Mouse (Mus musculus): ENCODE data around the gene Myo18b. TPM values are rescaled to one million over a fixed set of nuclear protein-coding genes. Genes with fewer than 3 reads are reported as not detected.

Myo18b gene
- polyA plus RNA-seq, 1 experiment from 2014 or later = 0.66 TPM

- 85% methylated on average over 5 of the region's 5 CpGs for WGBS
These were observed 221.4 kb downstream of the Myo18b start for GRCm38 (mm10) chr5:112674806-112675205.

GRCm38 (mm10) chr5:112672457-112672856, 223.7 kb downstream of the Myo18b start:
- 55% methylated on average over 7 of the region's 7 CpGs for WGBS
- H3K36me3 ChIP-seq (ENCODE audit: control insufficient read depth, insufficient read depth, low read length) = no peaks in the 10 kb centered on the region
- H3K27ac ChIP-seq (ENCODE audit: low read depth, low read length) = no peak overlapping the region
- no peaks in the 10 kb centered on the region for H3K27me3 ChIP-seq (ENCODE audit: control insufficient read depth, insufficient read depth, low read length)
- H3K4me3 ChIP-seq (ENCODE audit: low read depth, low read length) = no peak overlapping the region
- no peaks in the 10 kb centered on the region for H3K4me1 ChIP-seq (ENCODE audit: control insufficient read depth, insufficient read depth, low read length)
- H3K9ac ChIP-seq (ENCODE audit: low read length) = no peak overlapping the region
- H3K4me2 ChIP-seq (ENCODE audit: low read depth) = no peak overlapping the region
- no peaks in the 10 kb centered on the region for H3K9me3 ChIP-seq (ENCODE audit: control insufficient read depth, low read length)
- ATAC-seq (ENCODE audit: insufficient read depth, low FRiP score, low TSS enrichment) = no peak
- DNase-seq (ENCODE audit: low spot score) = no peak

More at GRCm38 (mm10) chr5:112674806-112675205, 221.4 kb downstream of the Myo18b start:
- ATAC-seq (ENCODE audit: insufficient read depth, low FRiP score, low TSS enrichment) (no peak), DNase-seq (ENCODE audit: low spot score) (no peak)
- H3K4me1 ChIP-seq (ENCODE audit: control insufficient read depth, insufficient read depth, low read length) = no peaks in the 10 kb centered on the region
- no peaks in the 10 kb centered on the region for H3K27me3 ChIP-seq (ENCODE audit: control insufficient read depth, insufficient read depth, low read length)
- no peaks in the 10 kb centered on the region for H3K36me3 ChIP-seq (ENCODE audit: control insufficient read depth, insufficient read depth, low read length)
- H3K9ac ChIP-seq (ENCODE audit: low read length) = no peak overlapping the region
- no peaks in the 10 kb centered on the region for H3K9me3 ChIP-seq (ENCODE audit: control insufficient read depth, low read length)
- no peak overlapping the region for H3K4me3 ChIP-seq (ENCODE audit: low read depth, low read length)
- no peak overlapping the region for H3K4me2 ChIP-seq (ENCODE audit: low read depth)
- H3K27ac ChIP-seq (ENCODE audit: low read depth, low read length) = no peak overlapping the region

- H3K9ac ChIP-seq (ENCODE audit: low read length) = no peak overlapping the region
- ATAC-seq (ENCODE audit: insufficient read depth, low FRiP score, low TSS enrichment) = no peak
These were observed 224.2 kb downstream of the Myo18b start for GRCm38 (mm10) chr5:112671961-112672360.

GRCm38 (mm10) chr5:112667153-112667552, 229.0 kb downstream of the Myo18b start:
- H3K36me3 ChIP-seq (ENCODE audit: control insufficient read depth, insufficient read depth, low read length) = no peaks in the 10 kb centered on the region
- DNase-seq (ENCODE audit: low spot score) (no peak), ATAC-seq (ENCODE audit: insufficient read depth, low FRiP score, low TSS enrichment) (no peak)
- H3K9me3 ChIP-seq (ENCODE audit: control insufficient read depth, low read length) = no peaks in the 10 kb centered on the region
- H3K9ac ChIP-seq (ENCODE audit: low read length) = no peak overlapping the region
- H3K4me2 ChIP-seq (ENCODE audit: low read depth) = no peak overlapping the region
- H3K27me3 ChIP-seq (ENCODE audit: control insufficient read depth, insufficient read depth, low read length) = no peaks in the 10 kb centered on the region
- 76% methylated on average over 8 of the region's 8 CpGs for WGBS
- H3K4me3 ChIP-seq (ENCODE audit: low read depth, low read length) = no peak overlapping the region
- H3K27ac ChIP-seq (ENCODE audit: low read depth, low read length) = no peak overlapping the region
- H3K4me1 ChIP-seq (ENCODE audit: control insufficient read depth, insufficient read depth, low read length) = no peaks in the 10 kb centered on the region

More at GRCm38 (mm10) chr5:112671961-112672360, 224.2 kb downstream of the Myo18b start:
- no peak overlapping the region for H3K4me3 ChIP-seq (ENCODE audit: low read depth, low read length)
- no peaks in the 10 kb centered on the region for H3K4me1 ChIP-seq (ENCODE audit: control insufficient read depth, insufficient read depth, low read length)
- H3K36me3 ChIP-seq (ENCODE audit: control insufficient read depth, insufficient read depth, low read length) = no peaks in the 10 kb centered on the region
- no peaks in the 10 kb centered on the region for H3K9me3 ChIP-seq (ENCODE audit: control insufficient read depth, low read length)
- H3K27ac ChIP-seq (ENCODE audit: low read depth, low read length) = no peak overlapping the region
- DNase-seq (ENCODE audit: low spot score) = no peak
- H3K27me3 ChIP-seq (ENCODE audit: control insufficient read depth, insufficient read depth, low read length) = no peaks in the 10 kb centered on the region
- H3K4me2 ChIP-seq (ENCODE audit: low read depth) = no peak overlapping the region
- WGBS = 42% methylated on average over 2 of the region's 2 CpGs

GRCm38 (mm10) chr5:112665661-112666060, 230.5 kb downstream of the Myo18b start:
- ATAC-seq (ENCODE audit: insufficient read depth, low FRiP score, low TSS enrichment) = no peak

GRCm38 (mm10) chr5:112663701-112664100, 232.5 kb downstream of the Myo18b start:
- ATAC-seq (ENCODE audit: insufficient read depth, low FRiP score, low TSS enrichment) (no peak), DNase-seq (ENCODE audit: low spot score) (no peak)
- 7% methylated on average over 1 of the region's 1 CpGs for WGBS
- Histone ChIP-seq H3K4me2 (ENCODE audit: low read depth) (no peak overlapping the region), H3K9ac (ENCODE audit: low read length) (no peak overlapping the region), H3K9me3 (ENCODE audit: control insufficient read depth, low read length) (no peaks in the 10 kb centered on the region), H3K36me3 (ENCODE audit: control insufficient read depth, insufficient read depth, low read length) (no peaks in the 10 kb centered on the region), H3K4me1 (ENCODE audit: control insufficient read depth, insufficient read depth, low read length) (no peaks in the 10 kb centered on the region), H3K27me3 (ENCODE audit: control insufficient read depth, insufficient read depth, low read length) (no peaks in the 10 kb centered on the region), H3K4me3 (ENCODE audit: low read depth, low read length) (no peak overlapping the region), H3K27ac (ENCODE audit: low read depth, low read length) (no peak overlapping the region)

More at GRCm38 (mm10) chr5:112665661-112666060, 230.5 kb downstream of the Myo18b start:
- Histone ChIP-seq H3K27me3 (ENCODE audit: control insufficient read depth, insufficient read depth, low read length) (no peaks in the 10 kb centered on the region), H3K36me3 (ENCODE audit: control insufficient read depth, insufficient read depth, low read length) (no peaks in the 10 kb centered on the region), H3K9ac (ENCODE audit: low read length) (no peak overlapping the region), H3K4me2 (ENCODE audit: low read depth) (no peak overlapping the region), H3K4me1 (ENCODE audit: control insufficient read depth, insufficient read depth, low read length) (no peaks in the 10 kb centered on the region), H3K27ac (ENCODE audit: low read depth, low read length) (no peak overlapping the region), H3K9me3 (ENCODE audit: control insufficient read depth, low read length) (no peaks in the 10 kb centered on the region), H3K4me3 (ENCODE audit: low read depth, low read length) (no peak overlapping the region)
- DNase-seq (ENCODE audit: low spot score) = no peak
- 58% methylated on average over 7 of the region's 7 CpGs for WGBS

- peak; percentile 43 for DNase-seq (ENCODE audit: low spot score)
- Histone ChIP-seq H3K27ac (ENCODE audit: low read depth, low read length) (no peak overlapping the region), H3K4me1 (ENCODE audit: control insufficient read depth, insufficient read depth, low read length) (peaks cover 10% of the 10 kb centered on the region)
These were observed 235.2 kb downstream of the Myo18b start for GRCm38 (mm10) chr5:112660924-112661431.

GRCm38 (mm10) chr5:112659295-112659694, 236.9 kb downstream of the Myo18b start:
- Histone ChIP-seq H3K9ac (ENCODE audit: low read length) (no peak overlapping the region), H3K27ac (ENCODE audit: low read depth, low read length) (no peak overlapping the region), H3K36me3 (ENCODE audit: control insufficient read depth, insufficient read depth, low read length) (no peaks in the 10 kb centered on the region), H3K4me2 (ENCODE audit: low read depth) (no peak overlapping the region), H3K27me3 (ENCODE audit: control insufficient read depth, insufficient read depth, low read length) (peaks cover 3% of the 10 kb centered on the region; the same call in 1 of the 2 replicates), H3K4me1 (ENCODE audit: control insufficient read depth, insufficient read depth, low read length) (peaks cover 17% of the 10 kb centered on the region), H3K9me3 (ENCODE audit: control insufficient read depth, low read length) (no peaks in the 10 kb centered on the region), H3K4me3 (ENCODE audit: low read depth, low read length) (no peak overlapping the region)
- DNase-seq (ENCODE audit: low spot score) = no peak
- no peak for ATAC-seq (ENCODE audit: insufficient read depth, low FRiP score, low TSS enrichment)
- 34% methylated on average over 4 of the region's 4 CpGs for WGBS

More at GRCm38 (mm10) chr5:112660924-112661431, 235.2 kb downstream of the Myo18b start:
- no peak overlapping the region for H3K4me3 ChIP-seq (ENCODE audit: low read depth, low read length)
- no peak overlapping the region for H3K9ac ChIP-seq (ENCODE audit: low read length)
- no peaks in the 10 kb centered on the region for H3K9me3 ChIP-seq (ENCODE audit: control insufficient read depth, low read length)
- WGBS = 36% methylated on average over 10 of the region's 10 CpGs
- ATAC-seq (ENCODE audit: insufficient read depth, low FRiP score, low TSS enrichment) = no peak
- H3K36me3 ChIP-seq (ENCODE audit: control insufficient read depth, insufficient read depth, low read length) = no peaks in the 10 kb centered on the region
- H3K27me3 ChIP-seq (ENCODE audit: control insufficient read depth, insufficient read depth, low read length) = no peaks in the 10 kb centered on the region
- no peak overlapping the region for H3K4me2 ChIP-seq (ENCODE audit: low read depth)

- Histone ChIP-seq H3K9ac (ENCODE audit: low read length) (no peak overlapping the region), H3K4me3 (ENCODE audit: low read depth, low read length) (no peak overlapping the region)
These were observed 239.4 kb downstream of the Myo18b start for GRCm38 (mm10) chr5:112656811-112657210.

More at GRCm38 (mm10) chr5:112656811-112657210, 239.4 kb downstream of the Myo18b start:
- Histone ChIP-seq H3K4me2 (ENCODE audit: low read depth) (no peak overlapping the region), H3K27me3 (ENCODE audit: control insufficient read depth, insufficient read depth, low read length) (peaks cover 3% of the 10 kb centered on the region; the same call in 1 of the 2 replicates), H3K9me3 (ENCODE audit: control insufficient read depth, low read length) (no peaks in the 10 kb centered on the region), H3K4me1 (ENCODE audit: control insufficient read depth, insufficient read depth, low read length) (peaks cover 21% of the 10 kb centered on the region), H3K36me3 (ENCODE audit: control insufficient read depth, insufficient read depth, low read length) (no peaks in the 10 kb centered on the region), H3K27ac (ENCODE audit: low read depth, low read length) (no peak overlapping the region)
- DNase-seq (ENCODE audit: low spot score) (no peak), ATAC-seq (ENCODE audit: insufficient read depth, low FRiP score, low TSS enrichment) (no peak)
- 5% methylated on average over 2 of the region's 6 CpGs for WGBS

Data from neural tube, embryonic 11.5 days (tissue).